Mouse (Mus musculus): ENCODE results near the gene Sbk3.

DNA sequence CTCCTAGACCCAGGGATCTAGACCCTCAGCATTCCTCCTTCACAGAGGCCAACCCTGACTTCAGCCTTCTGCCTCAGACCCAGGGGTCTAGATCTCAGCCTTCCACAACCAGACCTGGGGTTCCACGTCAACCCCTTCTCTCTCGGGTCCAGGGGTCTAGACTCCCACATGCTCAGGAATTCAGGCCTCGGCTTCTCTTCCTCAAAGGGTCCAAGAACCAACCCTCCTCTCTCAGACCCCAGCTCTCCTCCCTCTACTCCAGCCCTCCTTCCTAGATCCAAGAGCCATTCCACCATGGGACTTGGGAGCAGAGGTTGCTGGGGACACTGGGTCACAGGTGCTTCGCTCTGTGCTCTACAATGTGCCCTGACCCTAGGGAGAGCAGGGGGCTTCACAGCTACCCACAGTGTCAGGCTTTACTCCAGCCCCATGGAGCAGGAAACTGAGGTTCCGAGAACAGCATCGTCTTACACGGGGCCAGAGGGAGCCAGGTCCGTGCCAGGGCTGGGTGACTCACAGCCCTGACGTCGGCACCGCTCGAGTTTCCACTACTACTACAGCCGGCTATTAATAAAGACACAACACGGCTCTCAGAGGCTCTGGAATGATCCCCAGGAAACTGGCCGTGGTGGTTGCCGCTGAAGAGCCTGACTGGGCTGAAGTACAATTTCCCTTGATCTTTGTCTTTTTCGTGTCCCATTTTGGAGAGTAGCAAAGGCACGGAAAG is 1.5 kb upstream of the Sbk3 start:
- TF ChIP-seq CTCF (IDR thresholded peaks at IDR 0.05; ENCODE audit: low read depth) = no peak
- no peak for TF ChIP-seq EP300 (IDR thresholded peaks at IDR 0.05; ENCODE audit: low read depth)

All from liver, embryonic 14.5 days (tissue).